Mouse (Mus musculus): ENCODE results near the gene Apof. TPM values are rescaled to one million over a fixed set of nuclear protein-coding genes. Genes with fewer than 3 reads are reported as not detected.
"Not testable (repeated sequence)": the region's sequence is repeated elsewhere in the genome, so short reads cannot be mapped to it uniquely, and the experiment has no call there.

Apof gene
- total and polyA plus RNA-seq, 3 experiments: not detected

DNA sequence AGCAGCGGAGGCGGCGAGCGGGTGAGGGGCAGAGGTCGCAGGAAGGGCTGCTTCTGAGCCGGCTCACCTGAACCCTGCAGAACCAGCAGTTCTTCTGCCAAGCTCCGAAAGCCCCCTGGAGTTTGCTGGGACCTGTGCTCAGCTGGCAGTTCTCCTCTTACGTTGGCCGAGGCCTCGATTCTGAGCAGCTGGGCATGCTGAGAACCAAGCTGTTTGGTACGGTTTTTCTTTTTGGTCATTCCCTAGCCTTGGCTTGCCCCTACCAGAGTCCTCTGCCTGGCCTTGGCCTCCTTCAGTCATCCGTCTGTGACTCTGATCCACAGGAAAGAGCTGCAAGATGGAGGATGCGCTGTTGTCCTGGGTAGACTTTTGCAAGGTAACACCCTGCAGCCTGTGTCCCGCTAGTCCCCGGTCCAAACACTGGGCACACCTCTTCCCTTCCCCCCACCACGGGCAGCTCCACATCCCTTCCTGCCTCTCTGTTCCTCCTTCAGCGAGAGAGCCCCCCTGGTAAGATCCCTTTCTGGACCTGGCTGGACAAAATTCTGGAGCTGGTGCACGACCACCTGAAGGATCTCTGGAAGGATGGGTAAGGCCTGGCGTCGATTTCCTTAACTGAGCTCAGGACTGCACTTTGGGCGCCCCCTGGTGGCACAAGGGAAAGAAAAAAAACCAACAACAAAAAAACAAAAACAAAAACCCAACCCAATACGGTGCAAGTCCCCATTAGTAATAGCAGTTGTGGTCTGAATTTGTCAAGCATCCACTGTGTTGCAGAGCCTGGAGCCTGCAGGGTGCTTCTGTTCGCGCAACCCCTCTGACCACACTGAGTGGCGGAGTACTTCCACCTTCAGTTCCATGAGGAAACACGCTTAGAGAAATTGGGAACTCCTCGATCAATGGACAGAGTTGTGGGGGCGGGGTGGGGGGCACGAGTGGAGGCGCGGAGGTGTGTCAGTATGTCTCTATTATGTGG lies 15.4 kb downstream of the Apof start:
- Histone ChIP-seq H3K27ac (ENCODE audit: control insufficient read depth, low read depth, low read length) (no peak overlapping the region), H3K9ac (ENCODE audit: control insufficient read depth, low read depth, low read length, poor library complexity, severe bottlenecking) (no peak overlapping the region), H3K4me3 (ENCODE audit: control insufficient read depth in 1 of 2, insufficient read depth in 1 of 2, low read depth in 2 of 2, low read length in 2 of 2) (no peak overlapping the region), H3K9me3 (replicated peaks; ENCODE audit: insufficient read depth, low read length) (no peaks in the 10 kb centered on the region), H3K4me1 (ENCODE audit: control insufficient read depth in 1 of 2, insufficient read depth in 2 of 2, low read length in 2 of 2) (no peaks in the 10 kb centered on the region), H3K36me3 (ENCODE audit: control insufficient read depth in 1 of 2, insufficient read depth in 2 of 2, low read length in 2 of 2) (no peaks in the 10 kb centered on the region), H3K79me2 (ENCODE audit: control insufficient read depth, insufficient read depth, low read length, poor library complexity) (no peaks in the 10 kb centered on the region), H3K27me3 (ENCODE audit: control insufficient read depth in 1 of 2, insufficient read depth in 2 of 2, low read length in 2 of 2) (no peaks in the 10 kb centered on the region)
- peak; percentile 73 for TF ChIP-seq ZC3H11A (IDR thresholded peaks at IDR 0.05; ENCODE audit: low read depth, low read length)
- no peak for TF ChIP-seq USF1 (IDR thresholded peaks at IDR 0.05; ENCODE audit: low read depth, low read length)
- no peak for TF ChIP-seq JUND (IDR thresholded peaks at IDR 0.05; ENCODE audit: low read depth, low read length)
- TF ChIP-seq MAFK (IDR thresholded peaks at IDR 0.05; ENCODE audit: borderline replicate concordance, low read depth, low read length): no peak
- 0 out of 2 replicates have a peak, but pooled peaks have one; percentile 35 for TF ChIP-seq ELF1 (IDR thresholded peaks at IDR 0.05; ENCODE audit: low read depth, low read length)
- no peak for TF ChIP-seq MAZ (IDR thresholded peaks at IDR 0.05; ENCODE audit: low read depth, low read length)
- TF ChIP-seq SMC3 (IDR thresholded peaks at IDR 0.05; ENCODE audit: low read depth, low read length): peak; percentile 87
- TF ChIP-seq TAL1 (IDR thresholded peaks at IDR 0.05; ENCODE audit: low read length): no peak
- no peak for TF ChIP-seq MYB (IDR thresholded peaks at IDR 0.05; ENCODE audit: low read depth, low read length)
- no peak for TF ChIP-seq NRF1 (IDR thresholded peaks at IDR 0.05; ENCODE audit: insufficient read depth, low read depth, low read length, poor library complexity, severe bottlenecking)
- TF ChIP-seq ETS1 (IDR thresholded peaks at IDR 0.05; ENCODE audit: low read depth, low read length): no peak
- 0 out of 2 replicates have a peak, but pooled peaks have one; percentile 20 for TF ChIP-seq HCFC1 (IDR thresholded peaks at IDR 0.05; ENCODE audit: low read depth, low read length)
- peak; percentile 70 for TF ChIP-seq RAD21 (IDR thresholded peaks at IDR 0.05; ENCODE audit: low read depth, low read length)
- TF ChIP-seq ZNF384 (IDR thresholded peaks at IDR 0.05; ENCODE audit: low read depth, low read length): peak; percentile 87
- TF ChIP-seq CTCF (IDR thresholded peaks at IDR 0.05 in 2 of 3, conservative IDR thresholded peaks at IDR 0.05 in 1 of 3; ENCODE audit: control insufficient read depth in 1 of 3, insufficient read depth in 1 of 3, low read depth in 2 of 3, low read length in 3 of 3, poor library complexity in 1 of 3, severe bottlenecking in 1 of 3): peak; percentile 69 to 86 (median 85)
- no peak for TF ChIP-seq TBP (IDR thresholded peaks at IDR 0.05; ENCODE audit: low read depth, low read length)
- TF ChIP-seq USF2 (IDR thresholded peaks at IDR 0.05; ENCODE audit: borderline replicate concordance in 1 of 2, insufficient read depth in 1 of 2, low read depth in 1 of 2, low read length in 2 of 2): no peak
- peak; percentile 75 for DNase-seq (ENCODE audit: low read depth, low spot score)

DNA sequence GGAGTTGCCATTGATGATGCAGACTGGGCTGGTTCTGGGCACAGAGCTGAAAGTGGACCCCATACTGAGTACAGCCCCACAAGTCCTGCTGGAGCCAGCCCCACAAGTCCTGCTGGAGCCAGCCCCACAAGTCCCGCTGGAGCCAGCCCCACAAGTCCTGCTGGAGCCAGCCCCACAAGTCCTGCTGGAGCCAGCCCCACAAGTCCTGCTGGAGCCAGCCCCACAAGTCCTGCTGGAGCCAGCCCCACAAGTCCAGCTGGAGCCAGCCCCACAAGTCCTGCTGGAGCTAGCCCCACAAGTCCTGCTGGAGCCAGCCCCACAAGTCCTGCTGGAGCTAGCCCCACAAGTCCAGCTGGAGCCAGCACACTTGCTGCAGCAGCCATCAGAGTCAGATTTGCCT lies 22.1 kb downstream of the Apof start:
- H3K27ac ChIP-seq (ENCODE audit: control insufficient read depth, low read depth, low read length); H3K9me3 ChIP-seq (replicated peaks; ENCODE audit: insufficient read depth, low read length); H3K79me2 ChIP-seq (ENCODE audit: control insufficient read depth, insufficient read depth, low read length, poor library complexity); H3K4me1 ChIP-seq (ENCODE audit: control insufficient read depth in 1 of 2, insufficient read depth in 2 of 2, low read length in 2 of 2); DNase-seq (ENCODE audit: low read depth, low spot score); H3K36me3 ChIP-seq (ENCODE audit: control insufficient read depth in 1 of 2, insufficient read depth in 2 of 2, low read length in 2 of 2); H3K9ac ChIP-seq (ENCODE audit: control insufficient read depth, low read depth, low read length, poor library complexity, severe bottlenecking); H3K27me3 ChIP-seq (ENCODE audit: control insufficient read depth in 1 of 2, insufficient read depth in 2 of 2, low read length in 2 of 2); H3K4me3 ChIP-seq (ENCODE audit: control insufficient read depth in 1 of 2, insufficient read depth in 1 of 2, low read depth in 2 of 2, low read length in 2 of 2): not testable (repeated sequence)

Measured in MEL (cell line).